Mouse (Mus musculus) thymus, adult 2 months (tissue): ENCODE measurements around the gene Lgi4. TPM values are rescaled to one million over a fixed set of nuclear protein-coding genes. Genes with fewer than 3 reads are reported as not detected.

ENCODE experiments used
- DNase-seq: peaks from one replicate; pipeline ENCODE4 v3.0.0; 2021
- H3K27ac ChIP-seq: fragments of 200-500 bp; 2 replicates; pipeline ENCODE4 v1.5.1; 2012; ENCODE audit warnings: low read length, control low read depth; ENCODE audit not compliant: control insufficient read depth, insufficient read depth
- H3K27me3 ChIP-seq: fragments of 200-500 bp; 2 replicates; pipeline ENCODE4 v1.6.1; 2012; ENCODE audit warnings: mild to moderate bottlenecking, low read length, moderate library complexity, mixed read lengths; ENCODE audit not compliant: control insufficient read depth, insufficient read depth
- H3K36me3 ChIP-seq: fragments of 200-500 bp; 2 replicates; pipeline ENCODE4 v1.6.1; 2012; ENCODE audit warnings: mild to moderate bottlenecking, low read length, moderate library complexity; ENCODE audit not compliant: control insufficient read depth, insufficient read depth
- H3K4me1 ChIP-seq: fragments of 200-500 bp; replicated peaks from 2 replicates; pipeline ENCODE4 v1.6.1; 2012; ENCODE audit warnings: low read length; ENCODE audit not compliant: control insufficient read depth, insufficient read depth
- H3K4me3 ChIP-seq: fragments of 200-500 bp; 2 replicates; pipeline ENCODE4 v1.5.1; 2012; ENCODE audit warnings: mild to moderate bottlenecking, low read length, control low read depth, moderate library complexity; ENCODE audit not compliant: control insufficient read depth, insufficient read depth
- CTCF ChIP-seq: fragments of 200-500 bp; IDR thresholded peaks from 2 replicates; pipeline ENCODE4 v1.5.1; 2012; ENCODE audit warnings: mild to moderate bottlenecking, control low read depth, low read length, moderate library complexity, borderline replicate concordance; ENCODE audit not compliant: control insufficient read depth, poor library complexity, insufficient read depth; ENCODE audit errors: extremely low read depth
- POLR2A ChIP-seq: fragments of 200-500 bp; IDR thresholded peaks from 2 replicates; pipeline ENCODE4 v1.6.1; 2012; ENCODE audit warnings: mild to moderate bottlenecking, low read length, control low read depth, moderate library complexity; ENCODE audit not compliant: control insufficient read depth, poor library complexity, insufficient read depth; ENCODE audit errors: extremely low read depth
- WGBS: fragments of 180-500 bp; shearing (Covaris S2); methylation state at CpG from one replicate; pipeline ENCODE4 v1.1.7; 2018; 5-methylcytosine and 5-hydroxymethylcytosine counted together
- polyA plus RNA-seq: library from polyadenylated mRNA; depleted of rRNA; stranded (reverse); fragments of >200 nt; gene quantifications from 2 replicates; pipeline ENCODE4 v1.2.3, GENCODE M21; 2012

The Lgi4 gene
- polyA plus RNA-seq, 1 experiment, result 1.8 TPM

DNA sequence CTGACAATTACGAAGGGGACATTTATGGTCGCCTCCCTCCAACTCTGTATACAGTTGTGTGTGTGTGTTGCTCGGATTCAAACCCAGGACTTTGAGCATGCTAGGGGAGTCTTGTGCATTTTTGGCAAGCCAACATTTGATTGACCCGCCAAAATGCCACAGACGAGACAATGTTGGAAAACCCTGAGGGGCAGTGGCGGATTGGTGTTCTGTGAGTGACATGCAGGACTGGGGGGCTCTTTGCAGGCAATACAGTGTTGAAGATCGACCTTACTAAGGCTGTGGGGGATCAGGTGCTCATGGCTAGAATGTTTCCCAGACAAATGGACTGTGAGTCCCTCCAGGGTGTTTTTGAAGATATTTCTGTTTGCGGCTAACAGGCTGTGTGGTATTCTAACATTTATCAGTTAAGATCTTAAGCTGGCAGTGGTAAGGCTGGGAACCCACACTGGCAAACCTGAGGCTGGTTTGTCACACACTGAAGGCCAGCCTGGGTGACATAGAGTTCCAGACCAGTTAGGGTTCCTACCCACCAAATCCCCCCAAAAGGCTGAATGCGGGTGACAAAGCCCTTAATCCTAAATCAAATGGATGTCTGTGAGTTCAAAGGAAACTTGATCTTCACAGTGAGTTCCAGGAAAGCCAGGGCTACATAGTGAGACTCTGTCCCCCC lies 37.9 kb downstream of the Lgi4 start:
- WGBS, result 62% methylated on average over 9 of the region's 9 CpGs
- Histone ChIP-seq H3K4me1 (peaks cover 4% of the 10 kb centered on the region), H3K27ac (no peak overlapping the region), H3K4me3 (no peak overlapping the region), H3K27me3 (no peaks in the 10 kb centered on the region), H3K36me3 (no peaks in the 10 kb centered on the region)
- TF ChIP-seq POLR2A (no peak), CTCF (no peak)
- no peak for DNase-seq

DNA sequence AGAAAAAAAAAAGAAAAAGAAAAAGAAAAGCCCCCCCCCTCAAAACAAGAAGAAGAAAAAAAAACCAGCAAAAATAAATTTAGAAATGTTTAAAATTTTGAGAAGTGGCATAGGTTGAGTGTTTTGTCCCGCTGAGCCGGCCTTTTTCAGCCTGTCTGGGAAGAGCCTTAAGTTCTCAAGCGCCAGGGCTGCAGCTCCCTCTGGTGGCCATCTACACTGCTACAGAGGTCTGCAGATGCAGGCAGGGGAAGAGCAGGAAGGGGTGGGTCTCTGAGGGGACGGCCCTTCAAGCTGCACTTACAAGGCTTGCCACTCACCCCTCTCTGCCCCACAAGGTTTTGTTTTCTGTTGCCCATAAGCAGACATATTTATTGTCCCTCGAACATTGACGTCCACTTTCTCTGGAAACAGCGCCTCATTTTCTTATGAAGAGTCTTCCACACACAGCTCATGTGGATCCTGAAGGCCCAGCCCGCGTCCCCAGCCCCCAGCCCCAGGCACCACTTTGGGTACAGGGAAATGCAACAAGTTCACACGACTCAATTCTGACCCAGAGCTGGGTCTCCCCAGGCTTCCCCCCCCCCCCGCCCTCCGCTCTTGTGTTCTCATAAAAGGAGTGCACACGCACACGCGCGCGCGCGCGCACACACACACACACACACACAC lies 38.6 kb downstream of the Lgi4 start:
- Histone ChIP-seq H3K4me1 (peaks cover 4% of the 10 kb centered on the region), H3K4me3 (no peak overlapping the region), H3K27me3 (no peaks in the 10 kb centered on the region), H3K27ac (no peak overlapping the region), H3K36me3 (no peaks in the 10 kb centered on the region)
- DNase-seq, result peak; percentile 92
- WGBS, result 50% methylated on average over 20 of the region's 20 CpGs
- no peak for TF ChIP-seq POLR2A
- TF ChIP-seq CTCF, result peak; percentile 97

DNA sequence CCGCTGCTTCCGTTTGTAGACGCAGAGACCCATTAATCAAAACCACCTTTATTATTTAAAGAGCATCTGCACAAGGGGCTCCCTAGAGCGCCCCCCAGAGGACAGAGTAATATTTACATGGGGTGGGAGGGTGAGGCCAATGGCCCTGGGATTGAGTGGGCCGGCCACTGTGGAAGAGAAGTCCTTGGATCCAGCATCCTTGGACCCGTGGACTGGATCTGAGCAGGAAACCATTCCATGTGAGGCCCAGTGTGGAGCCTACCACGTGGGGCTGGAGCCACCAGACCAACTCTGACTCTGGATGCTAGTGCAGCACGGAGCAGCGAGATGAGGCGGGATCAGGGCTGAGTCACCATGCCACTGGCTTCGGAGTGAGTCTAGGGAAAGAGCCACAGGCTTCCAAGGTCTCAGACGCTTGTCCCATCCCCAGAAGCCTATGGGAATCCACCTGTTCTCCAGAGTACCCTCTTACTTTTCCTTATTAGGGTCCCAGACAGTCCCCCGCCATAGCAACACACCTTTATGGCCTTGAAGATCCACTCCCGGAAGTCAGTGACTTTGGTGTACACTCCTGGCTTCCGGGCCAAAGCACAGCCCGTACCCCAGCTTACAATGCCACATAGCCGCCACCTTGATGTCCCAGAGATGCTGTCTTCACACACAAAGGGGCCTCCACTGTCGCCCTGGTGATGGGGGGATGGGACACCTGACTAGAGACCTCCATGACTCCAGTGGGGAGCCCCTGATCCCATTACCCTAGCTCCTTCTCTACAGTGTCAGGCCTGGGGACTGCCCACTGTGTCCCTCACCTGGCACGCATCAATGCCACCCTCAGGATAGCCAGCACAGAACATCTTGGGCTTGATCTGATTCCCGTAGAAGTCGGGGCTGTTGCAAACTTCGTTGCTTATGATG lies 39.8 kb downstream of the Lgi4 start:
- no peak overlapping the region for H3K4me3 ChIP-seq
- H3K27ac ChIP-seq, result no peak overlapping the region
- no peaks in the 10 kb centered on the region for H3K36me3 ChIP-seq
- WGBS, result 93% methylated on average over 22 of the region's 22 CpGs
- TF ChIP-seq POLR2A, result no peak
- TF ChIP-seq CTCF, result no peak
- peaks cover 4% of the 10 kb centered on the region for H3K4me1 ChIP-seq
- DNase-seq, result no peak
- H3K27me3 ChIP-seq, result no peaks in the 10 kb centered on the region

DNA sequence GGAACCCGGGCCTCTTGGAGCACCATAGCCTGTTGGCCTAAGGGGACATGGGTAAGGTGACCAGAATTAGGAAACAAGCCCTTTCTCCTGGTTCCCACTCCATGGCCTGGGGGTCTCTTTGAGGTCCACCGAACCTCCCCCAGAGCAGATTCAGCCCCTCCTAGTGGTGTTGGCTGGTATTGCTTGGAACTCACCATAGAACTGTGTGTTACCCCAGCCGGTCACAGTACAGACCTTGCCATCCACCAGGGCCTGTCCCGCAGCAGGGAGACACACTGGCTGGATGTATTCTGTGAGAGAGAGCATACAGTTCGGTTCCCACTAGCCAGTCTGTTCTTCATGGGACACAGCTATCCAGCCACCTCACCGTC lies 40.5 kb downstream of the Lgi4 start:
- TF ChIP-seq POLR2A, result no peak
- TF ChIP-seq CTCF, result 0 out of 2 replicates have a peak, but pooled peaks have one; percentile 14
- 90% methylated on average over 6 of the region's 6 CpGs for whole genome bisulfite sequencing
- Histone ChIP-seq H3K27ac (no peak overlapping the region), H3K4me3 (no peak overlapping the region), H3K27me3 (no peaks in the 10 kb centered on the region), H3K4me1 (peaks cover 4% of the 10 kb centered on the region), H3K36me3 (no peaks in the 10 kb centered on the region)
- no peak for DNase-seq

DNA sequence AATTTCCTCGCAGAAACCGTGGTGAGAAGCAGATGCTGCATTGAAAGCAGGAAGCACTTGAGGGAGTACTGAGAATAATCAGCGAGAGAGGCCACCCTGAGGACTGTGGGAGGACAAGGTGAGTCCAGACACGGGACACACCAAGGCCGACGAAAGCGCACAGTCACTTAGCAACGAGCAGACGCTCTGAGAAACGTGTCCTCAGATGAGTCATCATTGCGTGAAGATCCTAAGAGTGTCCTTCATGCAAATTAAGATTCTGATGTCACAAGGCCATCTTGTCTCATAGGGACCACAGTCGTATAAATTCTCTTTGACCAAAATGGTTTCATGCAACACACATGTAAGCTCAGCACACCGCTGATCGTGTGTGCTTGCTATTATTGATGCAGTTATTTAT lies 41.6 kb downstream of the Lgi4 start:
- Histone ChIP-seq H3K4me3 (no peak overlapping the region), H3K27ac (no peak overlapping the region), H3K4me1 (peaks cover 5% of the 10 kb centered on the region), H3K36me3 (no peaks in the 10 kb centered on the region), H3K27me3 (no peaks in the 10 kb centered on the region)
- WGBS, result 46% methylated on average over 14 of the region's 14 CpGs
- TF ChIP-seq CTCF (no peak), POLR2A (no peak)
- DNase-seq, result no peak

DNA sequence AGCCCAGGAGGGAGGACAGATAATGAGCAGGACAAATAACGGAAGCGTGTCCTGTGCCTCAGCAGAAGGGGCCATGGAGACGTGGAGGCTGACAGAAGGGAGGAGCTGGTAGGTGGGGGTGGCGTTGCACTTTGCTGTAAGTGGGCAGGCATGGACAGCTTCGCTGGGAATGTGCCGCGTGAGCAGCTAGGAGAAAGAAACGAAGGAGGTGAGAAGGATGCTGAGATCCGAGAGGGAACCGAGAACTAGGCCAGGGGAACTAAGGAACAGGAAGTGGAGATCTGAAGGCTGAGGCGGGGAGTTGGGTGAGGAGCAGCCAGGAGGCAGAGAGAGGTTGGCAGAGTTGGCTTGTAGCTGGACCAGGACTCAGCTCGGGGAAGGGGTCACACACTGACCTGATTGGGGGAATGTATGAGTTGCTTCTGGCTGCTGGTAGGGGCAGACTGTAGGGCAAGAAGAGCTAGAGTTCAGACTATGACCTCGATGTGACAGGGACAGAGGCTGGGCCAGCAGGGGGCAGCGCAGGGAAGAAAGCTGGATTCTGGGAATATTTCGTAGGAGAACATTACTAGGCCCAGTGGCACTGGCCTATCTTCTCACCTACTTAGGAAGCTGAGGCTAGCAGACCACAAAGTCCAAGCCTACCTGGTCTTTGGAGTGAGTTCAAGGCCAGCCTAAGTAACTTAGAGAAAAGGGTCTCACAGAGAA lies 46.1 kb downstream of the Lgi4 start:
- H3K27me3 ChIP-seq, result no peaks in the 10 kb centered on the region
- WGBS, result 67% methylated on average over 15 of the region's 15 CpGs
- H3K4me3 ChIP-seq, result no peak overlapping the region
- DNase-seq, result peak; percentile 35
- peaks cover 14% of the 10 kb centered on the region for H3K4me1 ChIP-seq
- TF ChIP-seq POLR2A (no peak), CTCF (peak; percentile 74; the same call in 1 of the 2 replicates)
- H3K27ac ChIP-seq, result no peak overlapping the region
- H3K36me3 ChIP-seq, result no peaks in the 10 kb centered on the region
